ENCODE assay signal across 2 mouse cellular contexts in genomic region chr7:109707023-109707785, GRCm38 (mm10).
TF ChIP-seq lines count a peak whose summit lies in the region.

No protein-coding gene starts in this region.

TF ChIP-seq in C2C12, 6 proteins besides CTCF, POLR2A, EP300 and RAD21 (continued from another document):
- no peak for TF ChIP-seq FOSL1 (IDR thresholded peaks at IDR 0.05; ENCODE audit: insufficient read depth, low read length, poor library complexity, severe bottlenecking)

TF ChIP-seq in myocyte, 11 proteins besides CTCF, POLR2A, EP300 and RAD21 (continued from another document):
- TF ChIP-seq TCF3 (IDR thresholded peaks at IDR 0.05; ENCODE audit: insufficient read length, low read depth) (peak; percentile 6), MYOG (IDR thresholded peaks at IDR 0.05; ENCODE audit: control insufficient read depth in 1 of 3, insufficient read depth in 1 of 3, insufficient read length in 2 of 3, low read depth in 2 of 3) (peak in 2 of 3 experiments; percentile 68 to 71), MYOD1 (IDR thresholded peaks at IDR 0.05; ENCODE audit: control insufficient read depth in 1 of 3, insufficient read length in 2 of 3, low read depth in 2 of 3) (peak in 2 of 3 experiments; percentile 47 to 82), MAX (IDR thresholded peaks at IDR 0.05; ENCODE audit: low read depth) (no peak)
